Mouse (Mus musculus) right cerebral cortex, postnatal 10 days (tissue): Measurements from ENCODE around the gene Six6.

ENCODE experiments used
- DNase-seq, 2 experiments: peaks; one replicate each; pipeline ENCODE4 v3.0.0; 2021; ENCODE audit warnings: low spot score in 2 of 2

The Six6 gene

DNA sequence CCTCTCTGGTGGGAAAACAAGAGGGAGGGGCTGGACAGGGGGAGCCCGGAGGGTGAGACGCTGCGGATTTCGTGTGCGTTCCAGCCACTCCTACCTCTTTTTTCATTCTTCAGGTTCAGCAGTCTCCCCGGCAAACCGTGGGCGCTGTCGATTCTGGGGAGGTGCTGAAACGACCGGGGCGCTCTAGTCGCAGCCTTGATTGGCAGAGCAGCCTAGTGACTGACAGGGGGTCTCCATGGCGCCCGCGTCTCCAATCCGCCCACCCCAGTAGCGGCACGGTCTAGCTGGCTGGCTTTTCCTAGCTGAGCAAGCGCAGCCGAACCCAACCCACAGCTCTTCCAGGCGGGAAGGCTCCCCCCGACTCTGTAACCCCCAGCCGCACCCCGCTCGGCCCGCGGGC, at the start of gene Six6:
Gene Six6 (plus strand): TSS at position 277 of the 400 bp plus-strand sequence.
- no peak for DNase-seq

DNA sequence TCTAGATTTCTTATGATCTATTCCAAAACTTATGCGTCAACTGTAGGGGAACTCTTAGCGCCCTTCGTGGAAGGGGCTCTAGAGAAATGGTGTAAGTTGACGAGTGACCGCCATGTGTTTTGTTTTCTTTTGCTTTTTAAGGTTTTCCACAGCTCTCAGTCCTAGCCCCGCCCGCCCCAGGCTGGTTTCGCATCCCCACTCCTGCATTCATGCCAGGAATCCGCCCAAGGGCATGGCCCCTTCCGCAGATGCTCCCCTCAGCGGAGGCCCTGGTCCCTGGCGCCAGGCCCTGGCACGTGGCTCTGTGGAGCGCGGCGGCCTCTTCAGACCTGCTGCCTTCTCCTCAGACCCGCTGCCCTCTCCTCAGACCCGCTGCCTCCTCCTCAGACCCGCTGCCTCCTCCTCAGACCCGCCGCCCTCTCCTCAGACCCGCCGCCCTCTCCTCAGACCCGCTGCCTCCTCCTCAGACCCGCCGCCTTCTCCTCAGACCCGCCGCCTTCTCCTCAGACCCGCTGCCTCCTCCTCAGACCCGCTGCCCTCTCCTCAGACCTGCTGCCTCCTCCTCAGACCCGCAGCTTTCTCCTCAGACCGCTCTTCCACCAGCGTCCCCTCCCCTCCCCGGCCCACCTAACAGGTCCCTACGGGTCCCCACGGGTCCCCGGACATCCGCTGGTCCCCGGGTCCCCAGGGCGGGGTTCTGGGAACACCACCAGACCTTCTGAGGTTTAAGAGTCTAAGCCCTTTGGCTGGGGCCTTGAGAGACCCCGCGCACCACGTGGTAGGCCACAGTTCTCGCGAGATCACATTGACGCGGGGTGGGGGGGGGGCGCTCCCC, 22.3 kb upstream of the Six6 start:
- no peak for DNase-seq

DNA sequence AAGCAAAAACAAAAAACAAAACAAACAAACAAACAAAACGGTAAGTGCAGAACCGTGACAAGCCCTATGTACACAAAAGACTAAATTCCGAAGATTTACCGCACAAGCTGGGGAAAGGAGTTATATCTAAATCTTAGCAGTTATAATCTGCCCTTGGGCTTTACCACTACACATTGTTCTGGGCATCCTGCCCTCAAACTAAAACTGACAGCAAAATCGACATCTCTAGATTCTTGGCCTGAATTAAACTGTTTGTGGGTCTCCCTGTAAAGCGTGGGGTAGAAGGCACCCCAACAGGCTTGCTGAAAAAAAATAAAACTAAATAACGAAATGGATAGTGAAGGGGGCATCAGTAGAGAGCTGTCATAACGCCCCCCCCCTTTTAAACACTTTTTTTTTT, 2.9 kb upstream of the Six6 start:
- no peak for DNase-seq

DNA sequence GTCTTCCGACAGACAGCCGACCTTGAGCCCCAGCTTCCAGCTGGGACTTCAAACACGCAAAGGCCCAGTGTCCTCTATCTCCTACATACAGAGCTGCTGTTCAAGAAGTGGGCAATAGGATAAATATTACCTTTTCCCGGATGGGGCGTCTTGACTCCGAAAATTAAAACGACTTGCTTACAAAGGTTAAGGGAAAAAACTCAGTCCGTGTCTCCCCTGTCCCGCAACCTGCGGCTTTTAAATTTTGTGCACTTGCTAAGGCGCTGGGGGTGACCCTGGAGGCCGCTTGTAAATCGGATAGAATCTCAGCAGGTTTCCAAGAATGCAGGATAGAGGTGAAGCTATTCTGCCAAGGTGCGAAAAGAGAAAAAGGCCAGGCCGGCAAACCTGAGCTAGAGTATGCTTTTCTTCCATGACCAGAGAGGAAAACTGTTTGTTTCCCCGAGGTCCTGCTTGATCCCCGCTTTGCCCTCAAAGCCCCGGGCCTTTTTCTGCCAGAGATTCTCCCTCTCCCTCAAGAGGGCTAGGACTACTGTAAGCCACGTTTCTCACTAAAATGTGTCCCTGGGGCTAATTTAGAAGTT, 2.1 kb upstream of the Six6 start:
- no peak for DNase-seq

DNA sequence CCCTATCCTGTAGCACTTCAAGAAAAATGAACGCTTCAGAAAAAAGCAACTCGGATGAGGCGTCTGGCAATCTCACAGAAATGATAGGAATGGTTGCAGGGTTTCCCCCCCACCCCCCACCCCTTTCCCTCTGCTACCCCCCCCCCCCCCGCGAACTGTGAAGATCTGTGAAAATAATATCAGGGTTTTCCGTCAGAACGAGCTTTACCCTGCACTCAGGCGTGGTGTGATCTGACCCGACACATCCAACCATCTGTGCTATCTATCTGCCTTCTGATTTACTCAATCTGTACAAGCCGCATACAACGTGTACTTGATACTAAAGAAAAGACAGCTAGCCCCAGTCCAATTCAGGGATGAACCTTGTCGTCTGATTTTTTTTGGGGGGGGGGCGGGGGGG, 1.5 kb upstream of the Six6 start:
- no peak for DNase-seq

DNA sequence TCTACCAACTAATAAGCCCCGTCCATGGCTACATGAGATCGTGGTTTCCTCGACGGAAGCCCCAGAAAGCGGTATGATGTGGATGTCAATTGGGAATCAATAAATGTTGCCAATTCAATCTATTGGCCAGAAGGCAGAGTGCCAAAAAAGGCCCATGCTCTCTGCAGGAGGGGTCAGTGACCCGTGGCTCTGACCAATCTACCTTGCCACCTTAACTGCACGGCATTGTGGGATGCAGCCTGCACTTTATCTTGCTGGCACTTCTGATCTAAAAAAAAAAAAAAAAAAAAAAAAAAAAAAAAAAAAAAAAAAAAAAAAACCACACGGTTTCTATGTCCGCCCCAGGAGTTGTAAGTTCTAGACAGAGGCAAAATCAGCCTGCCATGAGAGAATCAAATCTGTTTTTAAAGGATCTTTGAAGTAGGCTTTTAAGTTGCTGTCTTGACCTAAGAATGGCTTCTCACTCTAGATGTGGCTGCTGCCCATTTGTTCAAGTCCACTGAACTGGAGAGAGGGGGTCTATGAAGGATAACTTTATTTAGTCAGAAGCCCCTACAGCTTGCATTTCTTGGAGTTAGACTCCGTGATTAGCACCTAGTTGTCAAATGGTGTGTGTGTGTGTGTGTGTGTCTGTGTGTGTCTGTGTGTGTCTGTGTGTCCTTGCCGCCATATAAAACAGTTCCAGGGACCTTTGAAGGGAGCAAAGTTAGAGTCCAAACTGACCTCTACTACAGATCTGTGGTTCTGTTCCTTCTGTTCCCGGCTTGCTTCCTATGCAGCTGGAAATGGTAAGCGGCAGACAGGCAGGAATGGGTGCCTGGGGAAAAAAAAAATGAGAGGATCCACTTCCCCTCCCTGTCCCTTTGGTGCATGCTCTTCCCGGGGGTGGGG, 847 bp upstream of the Six6 start:
- DNase-seq, result no peak

DNA sequence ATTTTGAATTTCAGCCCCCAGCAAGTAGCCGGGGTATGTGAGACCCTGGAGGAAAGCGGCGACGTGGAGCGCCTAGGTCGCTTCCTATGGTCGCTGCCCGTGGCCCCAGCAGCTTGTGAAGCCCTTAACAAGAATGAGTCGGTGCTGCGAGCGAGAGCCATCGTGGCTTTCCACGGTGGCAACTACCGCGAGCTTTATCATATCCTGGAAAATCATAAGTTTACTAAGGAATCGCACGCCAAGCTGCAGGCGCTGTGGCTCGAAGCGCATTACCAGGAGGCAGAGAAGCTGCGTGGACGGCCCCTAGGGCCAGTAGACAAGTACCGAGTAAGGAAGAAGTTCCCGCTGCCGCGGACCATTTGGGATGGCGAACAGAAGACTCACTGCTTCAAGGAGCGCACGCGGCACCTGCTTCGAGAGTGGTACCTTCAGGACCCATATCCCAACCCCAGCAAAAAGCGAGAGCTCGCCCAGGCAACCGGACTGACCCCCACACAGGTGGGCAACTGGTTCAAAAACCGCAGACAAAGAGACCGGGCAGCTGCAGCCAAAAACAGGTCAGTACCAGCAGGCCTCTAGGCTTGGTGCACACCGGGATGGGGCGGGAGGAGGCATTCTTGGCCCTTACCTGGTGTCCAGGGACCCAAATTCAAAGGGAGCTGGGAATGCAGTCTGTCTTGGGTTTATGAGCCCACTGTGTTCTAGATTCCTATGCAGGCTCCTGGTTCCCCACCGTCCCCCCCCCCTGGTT, 554 bp downstream of the Six6 start, which contains the start of gene 4930447C04Rik:
Gene 4930447C04Rik (minus strand): TSS at position 704 of the 751 bp plus-strand sequence.
- no peak for DNase-seq

DNA sequence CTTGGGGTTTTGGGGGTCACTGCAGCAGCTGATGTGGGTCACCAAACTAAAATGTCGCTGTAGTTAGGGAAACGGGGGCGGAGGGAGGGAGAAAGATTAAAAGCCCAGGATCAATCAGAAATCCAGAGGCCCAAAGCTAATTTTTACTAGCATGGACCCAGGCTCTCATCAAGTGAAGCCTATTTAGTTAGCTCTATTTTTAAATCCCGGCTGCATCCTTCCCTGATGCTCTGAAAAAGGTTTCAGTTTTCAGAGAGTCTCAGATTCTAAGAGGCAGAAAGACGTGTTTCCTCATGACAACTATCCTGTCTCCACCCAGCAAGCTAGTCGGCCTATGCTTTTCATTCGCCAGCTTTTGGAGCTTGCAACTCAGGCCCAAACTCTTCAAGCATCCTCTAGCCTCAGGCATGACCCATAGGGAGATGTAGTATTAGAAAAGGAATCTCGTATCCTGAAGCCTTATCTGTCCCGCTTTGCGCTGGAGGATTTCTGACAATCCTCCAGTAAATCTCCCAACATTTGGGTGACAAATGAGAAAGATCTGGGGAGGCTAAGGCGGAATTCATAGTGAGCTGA, 1.2 kb downstream of the Six6 start:
- no peak for DNase-seq

DNA sequence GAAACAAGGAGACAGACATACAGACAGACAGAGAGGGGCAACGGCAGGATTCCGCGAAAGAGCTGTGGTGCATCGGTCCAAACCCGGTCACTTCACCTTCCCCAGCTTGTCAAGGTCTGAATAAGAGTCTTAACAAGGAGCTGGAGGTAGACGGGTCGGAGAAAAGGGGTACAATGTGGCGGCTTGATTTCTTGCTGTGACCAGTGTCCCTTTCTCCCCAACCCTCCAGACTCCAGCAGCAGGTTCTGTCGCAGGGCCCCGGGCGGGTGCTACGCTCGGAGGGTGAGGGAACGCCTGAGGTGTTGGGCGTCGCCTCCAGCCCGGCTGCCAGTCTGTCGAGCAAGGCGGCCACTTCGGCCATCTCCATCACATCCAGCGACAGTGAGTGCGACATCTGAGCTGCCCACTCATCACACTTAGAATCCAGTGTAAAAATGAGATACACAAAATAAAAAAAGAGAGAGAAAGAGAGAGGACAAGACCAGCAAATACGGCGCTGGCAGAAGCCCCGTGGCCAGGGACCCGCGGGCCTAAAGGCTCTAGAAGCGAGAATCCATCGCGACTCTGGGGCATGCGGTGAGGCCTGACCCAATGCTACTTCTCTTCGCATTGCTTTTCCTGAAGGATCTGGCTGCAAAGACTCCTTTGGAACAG, 1.8 kb downstream of the Six6 start:
- no peak for DNase-seq

DNA sequence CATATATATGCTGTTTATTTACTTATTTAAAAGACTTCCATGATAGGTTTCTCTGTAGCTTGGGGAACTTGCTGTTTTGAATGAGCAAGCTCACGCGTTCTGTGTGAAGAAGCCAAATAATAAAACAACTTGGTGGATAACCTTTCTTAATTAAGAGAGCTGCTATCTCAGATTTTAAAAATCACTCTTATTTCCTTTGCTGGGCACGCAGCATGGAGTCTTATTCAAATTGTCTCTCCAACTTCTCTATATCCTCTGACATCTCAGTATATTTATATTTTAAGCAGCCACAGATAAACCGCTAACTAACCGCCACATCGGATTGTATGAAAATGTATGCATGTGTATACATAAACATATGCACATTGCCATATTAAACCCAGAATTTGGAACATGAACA, 2.5 kb downstream of the Six6 start:
- no peak for DNase-seq

DNA sequence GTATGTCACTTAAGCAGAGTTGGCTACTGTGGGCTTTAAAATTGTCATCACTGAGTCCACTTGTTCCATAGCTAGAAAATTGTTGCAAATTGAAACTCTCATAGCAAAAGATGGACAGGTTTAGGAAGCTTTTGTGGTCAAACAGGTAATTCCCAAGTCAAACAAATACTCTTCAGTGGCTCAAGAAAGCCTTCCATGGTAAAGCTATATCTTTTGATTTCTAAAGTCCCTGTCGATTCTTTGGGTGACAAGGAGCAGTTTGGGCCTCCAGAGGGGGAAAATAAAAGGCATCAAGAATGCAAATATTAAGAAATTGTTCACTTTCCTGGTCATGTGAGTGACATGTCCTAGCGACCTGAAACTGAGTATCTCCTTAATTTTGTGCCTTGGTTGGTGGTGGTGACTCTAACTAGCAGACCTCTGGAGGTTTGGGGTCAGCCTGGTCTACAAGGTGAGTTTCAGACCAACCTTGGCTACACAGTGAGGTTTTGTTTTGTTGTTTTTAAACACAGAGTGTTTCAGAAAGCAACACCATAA, 4.0 kb downstream of the Six6 start:
- DNase-seq, result no peak

DNA sequence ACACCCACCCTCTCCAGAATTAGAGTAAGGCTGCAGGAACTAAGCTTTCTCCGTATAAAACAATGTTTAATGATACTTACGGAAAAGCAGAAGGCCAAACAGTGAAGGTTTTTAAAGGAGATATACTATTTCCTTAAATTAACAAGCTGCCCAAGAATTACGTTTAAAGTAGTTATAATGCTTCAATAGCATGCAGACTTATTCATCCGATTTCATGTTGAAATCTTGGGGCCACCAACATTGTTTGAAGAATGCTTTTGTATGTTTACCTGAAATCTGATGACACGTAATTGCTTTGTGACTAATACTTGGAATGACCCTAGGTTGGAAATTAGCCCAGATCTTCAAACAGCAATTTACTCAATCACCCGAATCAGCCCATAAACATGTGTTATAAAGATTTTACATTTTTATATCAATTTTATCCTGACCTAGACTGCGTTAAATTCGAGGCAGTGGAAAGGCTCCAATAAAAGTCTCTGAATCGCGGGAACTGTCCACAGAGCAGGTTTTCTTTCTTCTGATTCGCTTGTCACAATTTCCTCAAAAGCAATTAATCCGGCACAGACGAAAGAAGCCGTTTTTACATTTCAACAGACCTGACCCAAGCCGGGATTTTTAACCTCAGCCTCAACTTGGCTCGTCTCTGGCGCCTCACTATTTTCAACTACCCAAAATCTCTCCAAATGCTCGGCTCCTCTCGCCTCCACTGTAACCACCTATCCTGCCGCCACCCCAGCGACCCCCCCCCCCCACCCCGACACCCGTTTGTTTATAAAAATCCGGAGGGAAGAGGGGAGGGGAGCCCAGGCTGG, 4.9 kb downstream of the Six6 start:
- DNase-seq, result no peak

DNA sequence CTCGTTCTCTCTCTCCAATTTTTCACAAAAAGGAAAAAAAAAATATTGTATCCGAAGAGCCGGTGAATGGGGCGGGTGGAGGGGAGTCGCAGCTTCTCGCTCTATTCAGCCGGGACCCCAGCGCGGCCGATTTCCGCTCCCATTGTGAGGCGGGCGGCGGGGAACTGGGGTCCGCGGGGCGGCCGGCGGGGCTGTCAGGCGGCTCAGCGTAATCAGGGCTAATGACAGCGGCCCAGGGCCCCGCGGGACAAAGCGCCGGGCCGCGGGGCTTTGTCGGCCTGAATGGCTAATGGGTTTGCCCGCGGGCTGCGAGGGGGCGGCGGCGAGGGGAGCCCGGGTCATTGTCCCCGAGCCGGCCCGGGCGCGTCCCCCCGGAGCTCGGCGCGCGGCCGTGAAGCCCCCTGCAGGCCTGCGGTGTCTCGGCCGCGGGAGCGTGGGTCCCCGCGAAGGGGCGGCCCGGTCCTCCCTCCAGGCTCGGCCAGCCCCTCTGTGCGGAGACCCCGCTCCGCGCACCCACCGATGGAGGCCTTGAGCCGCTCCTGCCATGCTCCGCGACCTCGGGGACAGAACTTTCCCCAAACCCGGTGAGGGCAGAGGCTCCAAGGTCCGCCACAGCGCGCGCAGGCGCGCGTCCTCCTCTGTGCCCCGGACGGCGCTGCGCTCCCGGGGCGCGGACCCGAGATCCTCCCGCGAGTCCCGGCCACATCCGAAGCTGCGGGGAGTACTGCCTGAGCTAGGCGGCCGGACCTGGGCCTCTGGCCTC, 5.8 kb downstream of the Six6 start:
- no peak for DNase-seq

DNA sequence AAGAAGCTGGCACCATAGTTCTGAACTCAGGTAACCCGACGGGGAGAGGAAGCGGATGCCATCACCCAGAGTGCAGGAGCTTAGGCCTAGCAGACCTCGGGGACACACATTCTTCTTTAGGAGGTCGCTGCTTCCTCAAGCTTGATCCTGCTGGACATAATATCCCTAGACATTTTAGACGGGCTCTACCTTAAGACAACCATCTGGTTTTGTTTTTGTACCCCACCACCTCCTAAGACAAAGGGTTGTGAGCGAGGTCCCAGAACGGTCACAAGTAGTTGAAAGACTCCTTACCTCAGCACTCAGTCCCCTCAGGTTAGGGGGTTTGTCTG, 6.3 kb downstream of the Six6 start:
- DNase-seq, result no peak

DNA sequence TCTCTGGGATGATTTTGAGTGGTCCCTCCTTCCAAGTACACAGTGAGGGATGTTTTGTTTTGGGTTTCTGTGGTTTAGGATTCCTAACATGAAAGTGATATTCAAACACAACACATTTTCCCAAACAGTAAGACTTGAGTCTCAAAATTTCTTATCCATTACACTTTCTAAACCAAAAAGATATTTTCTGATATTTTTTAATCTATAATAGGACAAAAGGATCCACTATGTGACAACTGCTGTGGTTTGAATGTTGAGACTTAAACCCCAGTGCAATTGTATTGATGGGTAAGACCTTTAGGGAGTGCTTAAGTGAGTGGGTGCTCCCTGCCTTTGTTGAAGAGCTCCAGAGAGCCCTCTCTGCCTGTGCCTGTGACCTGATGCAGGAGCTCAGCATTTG, 7.1 kb downstream of the Six6 start:
- no peak for DNase-seq

DNA sequence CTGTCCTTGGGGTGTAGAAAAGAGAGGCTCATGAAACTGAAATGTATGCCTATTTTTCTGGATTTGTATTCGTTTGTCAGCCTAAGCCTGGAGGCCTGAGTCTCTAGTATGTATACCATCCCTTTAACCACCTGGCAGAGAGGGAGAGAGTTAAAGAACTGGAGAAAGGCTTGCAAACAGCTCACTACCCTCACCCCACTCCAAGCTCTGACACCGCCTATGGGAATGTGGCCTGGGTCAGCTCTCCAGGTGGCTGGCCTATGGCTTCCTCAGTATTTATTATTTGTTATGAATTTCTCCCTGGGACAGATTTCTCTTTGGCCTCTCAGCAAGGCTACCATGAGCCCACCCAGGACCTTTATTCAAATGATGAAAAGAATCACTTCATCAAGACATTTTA, 7.6 kb downstream of the Six6 start:
- no peak for DNase-seq

DNA sequence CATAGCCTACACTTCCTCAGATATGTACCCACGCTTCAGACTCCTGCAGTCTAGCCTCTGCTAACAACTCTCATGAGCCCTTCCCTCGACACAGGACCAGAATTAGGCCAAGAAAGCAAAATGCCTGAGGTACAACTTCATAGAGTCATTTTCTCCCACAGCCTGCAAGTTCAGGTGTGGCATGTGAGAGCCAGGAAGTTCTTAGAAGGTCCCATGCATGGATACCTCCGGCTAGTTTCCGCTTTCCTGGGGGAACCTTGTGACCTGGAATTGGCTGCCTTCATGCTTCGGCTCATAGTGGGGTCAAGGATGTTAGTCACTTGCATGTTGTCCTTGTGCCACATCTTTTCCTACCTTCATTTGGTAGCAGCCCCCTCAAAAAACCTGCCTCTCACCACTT, 13.4 kb downstream of the Six6 start:
- DNase-seq, result no peak

DNA sequence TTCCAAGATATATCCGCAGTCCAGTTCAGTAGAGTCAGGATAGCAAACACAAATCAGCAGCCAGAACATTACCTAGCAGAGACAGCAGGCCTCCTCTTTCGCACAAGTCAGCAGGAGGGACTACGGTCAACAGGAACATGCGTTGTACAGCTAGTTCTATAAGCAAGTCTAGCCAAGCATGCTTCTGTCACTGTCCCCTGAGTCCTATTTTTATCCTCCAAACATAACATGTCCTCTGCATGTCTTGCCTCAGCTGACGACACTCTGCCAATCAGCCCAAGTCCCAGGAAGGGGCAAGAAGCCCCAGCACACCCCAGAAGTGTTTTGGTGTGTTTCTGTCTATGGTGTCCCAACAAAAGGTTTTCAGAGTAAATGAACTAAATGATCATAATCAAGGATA, 14.2 kb downstream of the Six6 start:
- no peak for DNase-seq

DNA sequence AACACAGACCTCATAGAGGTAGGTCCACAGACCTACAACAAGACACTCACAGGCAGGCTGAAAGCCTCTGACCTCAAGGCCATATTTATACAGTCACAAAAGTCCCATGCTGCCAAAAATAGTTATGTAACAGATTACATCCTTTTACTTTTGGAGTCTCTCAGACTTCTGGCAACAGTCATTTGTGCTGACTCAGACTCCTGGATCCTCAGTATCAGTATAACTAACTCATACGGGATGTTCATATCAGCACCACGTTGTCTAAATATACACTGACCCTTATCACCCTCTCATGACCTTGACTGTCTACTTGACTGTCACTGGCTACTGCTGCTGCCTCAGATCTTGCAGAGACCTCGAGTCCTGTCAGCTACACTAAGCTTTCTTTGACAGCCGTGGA, 15.2 kb downstream of the Six6 start:
- DNase-seq, result no peak
